Mouse (Mus musculus): ENCODE results near the gene Egflam. TPM values are rescaled to one million over a fixed set of nuclear protein-coding genes. Genes with fewer than 3 reads are reported as not detected.
A peak's percentile ranks its signal among the peaks of the same experiment; 100 is the strongest.

Gene Egflam
- polyA plus RNA-seq, 2 experiments, result 12.3 to 14.1 TPM

DNA sequence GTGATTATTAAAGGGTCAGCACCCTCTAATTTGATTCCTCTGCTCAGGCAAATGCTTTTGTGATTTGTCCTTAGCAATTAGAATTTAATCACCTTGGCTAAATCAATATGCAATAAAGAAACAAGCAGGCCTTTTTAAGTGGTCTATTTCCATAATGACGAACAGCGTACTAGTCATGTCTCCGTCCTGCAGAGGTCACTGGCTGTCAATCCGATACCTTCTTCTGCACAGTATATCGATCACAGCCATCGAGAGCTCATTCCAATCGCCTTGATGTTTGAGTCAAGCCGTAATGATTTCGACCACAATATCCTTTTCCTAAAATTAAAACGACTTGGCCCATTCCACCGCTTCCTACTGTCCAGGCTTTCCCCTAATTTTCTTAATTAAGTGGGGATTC, 158.3 kb downstream of the Egflam start:
- Histone ChIP-seq H3K4me2 (replicated peaks; ENCODE audit: low read depth, low read length, severe bottlenecking) (no peak overlapping the region), H3K9me3 (ENCODE audit: control insufficient read depth, low read length) (no peaks in the 10 kb centered on the region), H3K36me3 (ENCODE audit: control insufficient read depth, insufficient read depth, low read length) (no peaks in the 10 kb centered on the region), H3K4me3 (replicated peaks; ENCODE audit: low read length) (no peak overlapping the region), H3K9ac (ENCODE audit: low read depth, low read length, severe bottlenecking) (no peak overlapping the region), H3K27me3 (ENCODE audit: control insufficient read depth, insufficient read depth, low read length) (no peaks in the 10 kb centered on the region), H3K27ac (replicated peaks; ENCODE audit: low read depth, low read length) (no peak overlapping the region), H3K4me1 (ENCODE audit: control insufficient read depth, insufficient read depth, low read length) (no peaks in the 10 kb centered on the region)
- no peak for TF ChIP-seq POLR2A (IDR thresholded peaks at IDR 0.05; ENCODE audit: borderline replicate concordance, extremely low read depth, insufficient read depth, insufficient read length)
- DNase-seq (ENCODE audit: low spot score), result no peak
- no peak for ATAC-seq (ENCODE audit: low FRiP score, low read depth)
- WGBS, result 83% methylated on average over 11 of the region's 11 CpGs

DNA sequence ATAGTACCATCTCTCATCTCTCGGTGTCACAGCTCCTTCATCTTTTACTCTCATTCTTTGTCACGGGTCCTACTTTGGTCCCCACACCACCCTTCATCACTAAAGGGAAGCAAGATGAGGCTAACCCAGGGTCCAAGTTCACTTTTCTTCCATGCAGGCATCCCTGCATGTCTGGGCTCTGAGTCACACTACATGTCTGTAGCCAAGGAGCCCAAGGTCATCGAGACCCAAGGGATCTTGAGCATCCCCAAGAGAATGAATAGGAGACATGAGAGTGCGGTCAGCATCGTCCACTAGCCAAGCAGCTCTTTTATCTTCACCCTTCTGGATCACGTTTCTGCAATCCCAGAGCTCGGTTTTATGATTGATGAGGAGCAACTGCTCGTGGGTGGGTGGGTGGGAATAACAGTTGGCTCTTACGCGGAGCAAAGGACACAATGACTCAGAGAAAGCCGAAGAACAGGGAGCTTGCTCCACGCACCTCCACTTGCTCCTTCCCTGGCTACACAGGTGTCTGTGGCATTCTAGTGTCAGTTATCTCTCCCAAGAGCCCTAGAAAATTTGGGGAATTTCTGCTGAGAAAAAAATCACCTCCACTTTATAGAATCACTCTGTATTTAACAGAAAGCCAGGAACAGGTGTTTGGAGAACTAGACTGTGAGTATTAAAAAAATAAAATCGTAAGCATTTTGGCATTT, 164.7 kb downstream of the Egflam start:
- no peaks in the 10 kb centered on the region for H3K9me3 ChIP-seq (ENCODE audit: control insufficient read depth, low read length)
- WGBS, result 75% methylated on average over 13 of the region's 13 CpGs
- DNase-seq (ENCODE audit: low spot score), result no peak
- no peak for TF ChIP-seq POLR2A (IDR thresholded peaks at IDR 0.05; ENCODE audit: borderline replicate concordance, extremely low read depth, insufficient read depth, insufficient read length)
- no peaks in the 10 kb centered on the region for H3K36me3 ChIP-seq (ENCODE audit: control insufficient read depth, insufficient read depth, low read length)
- H3K9ac ChIP-seq (ENCODE audit: low read depth, low read length, severe bottlenecking), result no peak overlapping the region
- no peaks in the 10 kb centered on the region for H3K27me3 ChIP-seq (ENCODE audit: control insufficient read depth, insufficient read depth, low read length)
- no peak for ATAC-seq (ENCODE audit: low FRiP score, low read depth)
- no peak overlapping the region for H3K27ac ChIP-seq (replicated peaks; ENCODE audit: low read depth, low read length)
- H3K4me3 ChIP-seq (replicated peaks; ENCODE audit: low read length), result no peak overlapping the region
- H3K4me1 ChIP-seq (ENCODE audit: control insufficient read depth, insufficient read depth, low read length), result no peaks in the 10 kb centered on the region
- no peak overlapping the region for H3K4me2 ChIP-seq (replicated peaks; ENCODE audit: low read depth, low read length, severe bottlenecking)

GRCm38 (mm10) chr15:7226225-7226624, 172.0 kb downstream of the Egflam start:
- peak; percentile 87 for ATAC-seq (ENCODE audit: low FRiP score, low read depth)
- peaks cover 8% of the 10 kb centered on the region; the same call in 1 of the 2 replicates for H3K4me1 ChIP-seq (ENCODE audit: control insufficient read depth, insufficient read depth, low read length)
- peak; percentile 89 for DNase-seq (ENCODE audit: low spot score)
- no peaks in the 10 kb centered on the region for H3K36me3 ChIP-seq (ENCODE audit: control insufficient read depth, insufficient read depth, low read length)
- TF ChIP-seq POLR2A (IDR thresholded peaks at IDR 0.05; ENCODE audit: borderline replicate concordance, extremely low read depth, insufficient read depth, insufficient read length), result no peak
- no peak overlapping the region for H3K4me2 ChIP-seq (replicated peaks; ENCODE audit: low read depth, low read length, severe bottlenecking)
- no peak overlapping the region for H3K27ac ChIP-seq (replicated peaks; ENCODE audit: low read depth, low read length)
- H3K9ac ChIP-seq (ENCODE audit: low read depth, low read length, severe bottlenecking), result no peak overlapping the region
- H3K9me3 ChIP-seq (ENCODE audit: control insufficient read depth, low read length), result no peaks in the 10 kb centered on the region
- WGBS, result 2% methylated on average over 5 of the region's 5 CpGs
- H3K27me3 ChIP-seq (ENCODE audit: control insufficient read depth, insufficient read depth, low read length), result no peaks in the 10 kb centered on the region
- H3K4me3 ChIP-seq (replicated peaks; ENCODE audit: low read length), result no peak overlapping the region

GRCm38 (mm10) chr15:7224151-7224775, 173.9 kb downstream of the Egflam start:
- DNase-seq (ENCODE audit: low spot score), result no peak
- no peak overlapping the region for H3K4me2 ChIP-seq (replicated peaks; ENCODE audit: low read depth, low read length, severe bottlenecking)
- no peak overlapping the region for H3K9ac ChIP-seq (ENCODE audit: low read depth, low read length, severe bottlenecking)
- 78% methylated on average over 12 of the region's 12 CpGs for whole genome bisulfite sequencing
- no peak for TF ChIP-seq POLR2A (IDR thresholded peaks at IDR 0.05; ENCODE audit: borderline replicate concordance, extremely low read depth, insufficient read depth, insufficient read length)
- no peaks in the 10 kb centered on the region for H3K27me3 ChIP-seq (ENCODE audit: control insufficient read depth, insufficient read depth, low read length)
- H3K4me3 ChIP-seq (replicated peaks; ENCODE audit: low read length), result no peak overlapping the region
- ATAC-seq (ENCODE audit: low FRiP score, low read depth), result no peak
- peaks cover 8% of the 10 kb centered on the region; the same call in 1 of the 2 replicates for H3K4me1 ChIP-seq (ENCODE audit: control insufficient read depth, insufficient read depth, low read length)
- no peaks in the 10 kb centered on the region for H3K36me3 ChIP-seq (ENCODE audit: control insufficient read depth, insufficient read depth, low read length)
- no peaks in the 10 kb centered on the region for H3K9me3 ChIP-seq (ENCODE audit: control insufficient read depth, low read length)
- no peak overlapping the region for H3K27ac ChIP-seq (replicated peaks; ENCODE audit: low read depth, low read length)

GRCm38 (mm10) chr15:7222809-7223208, 175.4 kb downstream of the Egflam start:
- peaks cover 8% of the 10 kb centered on the region; the same call in 1 of the 2 replicates for H3K4me1 ChIP-seq (ENCODE audit: control insufficient read depth, insufficient read depth, low read length)
- peak; percentile 58 for ATAC-seq (ENCODE audit: low FRiP score, low read depth)
- peak; percentile 32 for DNase-seq (ENCODE audit: low spot score)
- H3K27me3 ChIP-seq (ENCODE audit: control insufficient read depth, insufficient read depth, low read length), result no peaks in the 10 kb centered on the region
- no peak for TF ChIP-seq POLR2A (IDR thresholded peaks at IDR 0.05; ENCODE audit: borderline replicate concordance, extremely low read depth, insufficient read depth, insufficient read length)
- H3K4me2 ChIP-seq (replicated peaks; ENCODE audit: low read depth, low read length, severe bottlenecking), result no peak overlapping the region
- H3K4me3 ChIP-seq (replicated peaks; ENCODE audit: low read length), result no peak overlapping the region
- 36% methylated on average over 11 of the region's 11 CpGs for WGBS
- H3K27ac ChIP-seq (replicated peaks; ENCODE audit: low read depth, low read length), result no peak overlapping the region
- no peak overlapping the region for H3K9ac ChIP-seq (ENCODE audit: low read depth, low read length, severe bottlenecking)
- no peaks in the 10 kb centered on the region for H3K9me3 ChIP-seq (ENCODE audit: control insufficient read depth, low read length)
- no peaks in the 10 kb centered on the region for H3K36me3 ChIP-seq (ENCODE audit: control insufficient read depth, insufficient read depth, low read length)

Measured in limb, embryonic 14.5 days (tissue).